Comparison of ENCODE assay signal across 7 mouse cellular contexts in the genomic region with DNA sequence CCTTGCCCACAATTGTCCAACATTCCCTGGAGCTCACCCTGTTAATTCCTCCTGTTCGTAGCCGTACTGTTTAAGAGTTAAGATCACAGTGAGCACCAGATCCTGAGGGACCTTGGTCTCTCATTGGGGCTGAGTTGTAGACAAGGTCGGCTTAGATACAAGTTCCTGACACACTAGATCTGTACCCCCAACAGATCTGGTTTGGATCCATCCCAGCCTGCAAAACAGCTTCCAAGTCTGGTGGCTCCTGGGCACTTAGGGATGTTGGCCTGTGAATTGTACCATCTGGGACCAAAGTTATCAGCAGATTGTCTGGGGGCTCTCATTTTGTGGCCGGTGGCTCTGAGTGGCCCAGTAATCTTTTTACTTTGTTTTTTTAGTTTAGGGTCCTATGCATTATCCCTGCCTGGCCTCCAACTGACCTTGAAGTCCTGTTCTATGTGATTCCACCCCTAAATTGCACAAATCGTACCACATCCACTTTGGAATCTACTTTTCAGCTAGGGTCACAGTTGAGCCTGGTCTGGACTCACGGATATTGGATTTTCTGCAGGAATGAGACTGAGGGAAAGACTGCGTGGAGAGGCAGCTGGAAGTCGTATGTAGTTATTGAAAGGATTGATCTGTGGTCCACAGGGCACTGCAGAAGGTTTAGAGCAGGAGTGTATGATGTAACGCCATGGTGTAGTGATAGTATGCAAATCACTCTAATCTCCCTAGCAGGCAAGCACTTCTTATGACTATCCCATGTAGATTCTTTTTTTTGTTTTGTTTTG. TPM values are rescaled to one million over a fixed set of nuclear protein-coding genes. Genes with fewer than 3 reads are reported as not detected.
A peak's percentile ranks its signal among the peaks of the same experiment; 100 is the strongest.
DNase-seq lines count a peak whose midpoint lies in the region; ATAC-seq and TF ChIP-seq lines count a peak whose summit lies in the region.

A gene (minus strand): TSS at position 52 of the 776 bp plus-strand sequence.

- H3K27me3 ChIP-seq in limb, embryonic 14.5 days (ENCODE audit: control insufficient read depth, insufficient read depth, low read length): no peaks in the 10 kb centered on the region
- H3K27me3 ChIP-seq in stomach, embryonic 14.5 days (ENCODE audit: control insufficient read depth, insufficient read depth, low read length): no peaks in the 10 kb centered on the region

- DNase-seq in A20 (ENCODE audit: low read depth, low spot score): peak; percentile 44
- DNase-seq in heart, postnatal 36 days: no peak
- no peak for DNase-seq in limb, embryonic 14.5 days (ENCODE audit: low spot score)
- DNase-seq in kidney, adult 8-10 months: no peak

- H3K9ac ChIP-seq in limb, embryonic 14.5 days (ENCODE audit: low read depth, low read length, severe bottlenecking): peak within 1 kb of the TSS; percentile 100
- peak within 1 kb of the TSS; percentile 100 for H3K9ac ChIP-seq in stomach, embryonic 14.5 days (replicated peaks; ENCODE audit: low read depth, low read length)

- peaks cover 18% of the 10 kb centered on the region for H3K4me1 ChIP-seq in limb, embryonic 14.5 days (ENCODE audit: control insufficient read depth, insufficient read depth, low read length)
- H3K4me1 ChIP-seq in stomach, embryonic 14.5 days (ENCODE audit: control insufficient read depth, insufficient read depth, low read length): peaks cover 20% of the 10 kb centered on the region

- H3K27ac ChIP-seq in limb, embryonic 14.5 days (replicated peaks; ENCODE audit: low read depth, low read length): peak within 1 kb of the TSS; percentile 99
- H3K27ac ChIP-seq in stomach, embryonic 14.5 days (ENCODE audit: low read length): peak within 1 kb of the TSS; percentile 97

- peaks cover 15% of the 10 kb centered on the region for H3K36me3 ChIP-seq in limb, embryonic 14.5 days (ENCODE audit: control insufficient read depth, insufficient read depth, low read length)
- peaks cover 4% of the 10 kb centered on the region; the same call in 1 of the 2 replicates for H3K36me3 ChIP-seq in stomach, embryonic 14.5 days (ENCODE audit: control insufficient read depth, insufficient read depth, low read length)

- H3K9me3 ChIP-seq in limb, embryonic 14.5 days (ENCODE audit: control insufficient read depth, low read length): no peaks in the 10 kb centered on the region
- H3K9me3 ChIP-seq in stomach, embryonic 14.5 days (ENCODE audit: control insufficient read depth, low read depth, low read length): no peaks in the 10 kb centered on the region

- peak within 1 kb of the TSS; percentile 99 for H3K4me3 ChIP-seq in limb, embryonic 14.5 days (replicated peaks; ENCODE audit: low read length)
- peak within 1 kb of the TSS; percentile 98 for H3K4me3 ChIP-seq in stomach, embryonic 14.5 days (ENCODE audit: low read depth, low read length)

- ATAC-seq in CD4-positive, CD25-positive, alpha-beta regulatory T cell, adult 4 months: no peak
- ATAC-seq in erythroid progenitor cell, adult 5-6 weeks (replicated peaks; ENCODE audit: low FRiP score, poor library complexity, severe bottlenecking): no peak
- ATAC-seq in limb, embryonic 14.5 days (ENCODE audit: low FRiP score, low read depth): no peak
- no peak for ATAC-seq in stomach, embryonic 14.5 days (ENCODE audit: insufficient number of reproducible peaks, insufficient read depth, low FRiP score, low read depth)

- H3K4me2 ChIP-seq in limb, embryonic 14.5 days (replicated peaks; ENCODE audit: low read depth, low read length, severe bottlenecking): peak within 1 kb of the TSS; percentile 98
- peak within 1 kb of the TSS; percentile 17; the same call in 1 of the 2 replicates for H3K4me2 ChIP-seq in stomach, embryonic 14.5 days (replicated peaks; ENCODE audit: low read depth, low read length)

- WGBS in limb, embryonic 14.5 days: 79% methylated on average over 9 of the region's 9 CpGs
- 79% methylated on average over 9 of the region's 9 CpGs for WGBS in stomach, embryonic 14.5 days

- intact Hi-C loops in heart, postnatal 36 days (cut with DNase I): loop anchor here (5.0 kb wide), 3 partner anchors 142 to 257 kb away; a partner anchor contains a TSS

- TF ChIP-seq POLR2A in limb, embryonic 14.5 days (IDR thresholded peaks at IDR 0.05; ENCODE audit: borderline replicate concordance, extremely low read depth, insufficient read depth, insufficient read length): no peak

RNA-seq across cellular contexts. Expression of the gene that starts here (rescaled TPM):
- polyA plus RNA-seq in CD4-positive, CD25-positive, alpha-beta regulatory T cell, adult 4 months (2017; shearing (Covaris generic)): 100 to 1,000 TPM; 417 to 488 TPM
- total RNA-seq in erythroid progenitor cell, adult 5-6 weeks (2015; ENCODE audit: low replicate concordance): 197 and 220 TPM in 2 replicates
- total RNA-seq in erythroid progenitor cell, adult 5-6 weeks (2017; ENCODE audit: low replicate concordance): 152 and 166 TPM in 2 replicates
- total RNA-seq in heart, postnatal 36 days (2021): 10 to 100 TPM; 84.3 to 95.1 TPM
- polyA plus RNA-seq in limb, embryonic 14.5 days (2012; rRNA removed): 434 and 540 TPM in 2 replicates
- polyA plus RNA-seq in limb, embryonic 14.5 days (2014; fragmentation: Nextera tagmentation; extraction: Ambion mirVana): 533 and 582 TPM in 2 replicates
- 592 and 600 TPM in 2 replicates for polyA plus RNA-seq in stomach, embryonic 14.5 days (2014; fragmentation: Nextera tagmentation; extraction: Ambion mirVana)
